Mouse (Mus musculus) neural tube, embryonic 15.5 days (tissue): ENCODE data around the gene Tgm5. TPM values are rescaled to one million over a fixed set of nuclear protein-coding genes. Genes with fewer than 3 reads are reported as not detected.
"Not testable (repeated sequence)": the region's sequence is repeated elsewhere in the genome, so short reads cannot be mapped to it uniquely, and the experiment has no call there.

Experiments used
- ATAC-seq: fragments of 200-750 bp; cut with Nextera tagmentation; 2 replicates; pipeline ENCODE4 v1.8.0; 2017; ENCODE audit warnings: mild to moderate bottlenecking, moderate TSS enrichment, moderate library complexity; ENCODE audit not compliant: low FRiP score
- H3K27ac ChIP-seq: fragments of 300-500 bp; sonication (generic); replicated peaks from 2 replicates; pipeline ENCODE4 v1.5.1; 2015; ENCODE audit warnings: mild to moderate bottlenecking, inconsistent platforms
- H3K27me3 ChIP-seq: fragments of 300-500 bp; sonication (generic); replicated peaks from 2 replicates; pipeline ENCODE4 v1.6.1; 2015; ENCODE audit warnings: inconsistent platforms
- H3K36me3 ChIP-seq: fragments of 300-500 bp; sonication (generic); 2 replicates; pipeline ENCODE4 v1.6.1; 2015; ENCODE audit warnings: inconsistent platforms
- H3K4me1 ChIP-seq: fragments of 300-500 bp; sonication (generic); 2 replicates; pipeline ENCODE4 v1.6.1; 2015; ENCODE audit warnings: inconsistent platforms
- H3K4me2 ChIP-seq: fragments of 300-500 bp; sonication (generic); 2 replicates; pipeline ENCODE4 v1.6.1; 2015; ENCODE audit warnings: inconsistent platforms, mild to moderate bottlenecking, moderate library complexity
- H3K4me3 ChIP-seq: fragments of 300-500 bp; sonication (generic); replicated peaks from 2 replicates; pipeline ENCODE4 v1.5.1; 2015; ENCODE audit warnings: mild to moderate bottlenecking, inconsistent platforms
- H3K9ac ChIP-seq: fragments of 300-500 bp; sonication (generic); replicated peaks from 2 replicates; pipeline ENCODE4 v1.6.1; 2015; ENCODE audit warnings: mild to moderate bottlenecking, inconsistent platforms
- H3K9me3 ChIP-seq: fragments of 300-500 bp; sonication (generic); replicated peaks from 2 replicates; pipeline ENCODE4 v1.6.1; 2016; ENCODE audit warnings: inconsistent platforms
- whole genome bisulfite sequencing: fragments of 180-500 bp; shearing (Covaris S2); methylation state at CpG from one replicate; pipeline ENCODE4 v1.1.7; 2015; ENCODE audit warnings: mixed read lengths; 5-methylcytosine and 5-hydroxymethylcytosine counted together
- polyA plus RNA-seq: library from polyadenylated mRNA; unstranded; fragments of >200 nt; fragmentation: Nextera tagmentation; extraction: Ambion mirVana; gene quantifications from 2 replicates; pipeline ENCODE4 v1.2.1, GENCODE M21; 2015

Tgm5 gene
- polyA plus RNA-seq, 1 experiment from 2014 or later, result 0.09 TPM

DNA sequence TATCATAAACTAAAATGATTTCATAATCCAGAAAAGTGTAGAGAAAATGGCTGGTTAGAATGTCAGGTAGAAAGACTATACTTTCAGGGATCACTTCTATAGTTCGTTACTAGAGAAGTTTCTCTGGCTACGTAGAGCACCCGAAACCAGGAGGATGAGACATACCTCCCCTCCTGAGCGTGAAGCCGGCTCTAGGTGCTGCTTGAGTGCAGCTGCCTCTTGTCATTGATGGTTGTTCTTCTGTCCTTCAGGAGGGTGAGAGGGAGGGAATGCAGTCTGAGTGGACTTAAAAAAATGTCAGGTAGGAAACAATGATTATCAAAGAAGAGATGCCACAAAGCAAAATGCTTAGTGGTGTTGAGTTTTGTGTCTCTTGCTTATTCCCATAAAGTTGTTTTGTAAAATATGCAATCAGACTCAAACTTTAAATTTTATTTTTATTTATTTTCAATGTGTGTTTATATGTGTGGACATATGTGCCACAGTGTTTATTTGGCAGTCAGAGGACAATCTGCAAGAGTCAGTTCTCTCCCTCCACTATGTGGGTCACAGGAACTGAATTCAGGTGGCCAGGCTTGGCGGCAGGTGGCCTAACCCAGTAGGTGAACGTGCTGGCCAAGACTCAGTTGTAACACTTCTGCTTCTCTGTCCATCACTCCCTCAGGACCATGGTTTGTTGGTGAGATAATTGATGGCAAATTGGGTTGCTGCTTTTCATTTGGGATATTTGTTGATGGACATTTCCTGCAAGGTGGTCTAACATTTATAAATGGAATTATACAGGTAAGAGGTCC lies 81.4 kb downstream of the Tgm5 start:
- peaks cover 10% of the 10 kb centered on the region for H3K4me1 ChIP-seq
- H3K27ac ChIP-seq, result no peak overlapping the region
- H3K9me3 ChIP-seq, result no peaks in the 10 kb centered on the region
- 87% methylated on average over 7 of the region's 7 CpGs for WGBS
- no peak overlapping the region for H3K9ac ChIP-seq
- no peak overlapping the region for H3K4me2 ChIP-seq
- no peak for ATAC-seq
- no peak overlapping the region for H3K4me3 ChIP-seq
- H3K36me3 ChIP-seq, result peaks cover 18% of the 10 kb centered on the region
- H3K27me3 ChIP-seq, result no peaks in the 10 kb centered on the region

DNA sequence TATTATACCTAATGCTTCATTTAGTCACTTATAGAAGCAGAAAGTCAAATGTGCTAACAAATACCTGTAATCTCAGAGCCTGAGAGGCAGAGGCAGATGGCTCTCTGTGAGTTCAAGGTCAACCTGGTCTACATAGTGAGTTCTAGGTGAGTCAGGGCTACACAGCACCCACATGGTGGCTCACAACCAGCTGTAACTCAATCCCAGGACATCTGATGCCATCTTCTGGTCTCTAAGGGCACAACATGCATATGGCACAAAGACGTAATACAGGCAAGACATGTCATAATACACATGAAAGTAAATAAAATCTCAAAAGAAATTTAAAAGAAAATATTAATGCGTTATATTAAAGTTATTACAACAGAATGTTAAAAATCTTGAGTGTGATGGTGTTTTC lies 82.1 kb downstream of the Tgm5 start:
- WGBS, result 78% methylated on average over 2 of the region's 2 CpGs
- no peak for ATAC-seq
- Histone ChIP-seq H3K4me3 (no peak overlapping the region), H3K9me3 (no peaks in the 10 kb centered on the region), H3K27ac (no peak overlapping the region), H3K4me2 (no peak overlapping the region), H3K36me3 (peaks cover 18% of the 10 kb centered on the region), H3K27me3 (no peaks in the 10 kb centered on the region), H3K4me1 (peaks cover 4% of the 10 kb centered on the region; the same call in 1 of the 2 replicates), H3K9ac (no peak overlapping the region)

DNA sequence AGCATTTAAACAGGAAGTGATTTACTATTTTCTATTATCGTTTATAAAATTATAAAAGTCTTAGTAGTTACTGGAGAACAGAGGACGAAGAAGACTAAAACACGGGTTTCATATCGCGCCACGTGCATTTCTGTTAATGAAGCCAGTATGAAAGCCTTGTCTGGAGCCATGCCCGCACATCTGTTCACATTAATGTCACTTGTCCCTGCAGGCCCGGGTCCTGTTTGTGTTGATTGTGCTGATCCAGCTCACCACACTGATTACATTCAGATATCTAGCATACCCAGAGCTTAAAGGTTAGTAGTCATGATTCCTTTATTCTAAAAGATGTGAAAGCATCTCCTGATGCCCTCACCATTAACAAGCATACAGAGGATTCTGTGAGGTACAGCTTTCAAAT lies 86.8 kb downstream of the Tgm5 start:
- H3K9ac ChIP-seq, result no peak overlapping the region
- H3K9me3 ChIP-seq, result no peaks in the 10 kb centered on the region
- H3K27ac ChIP-seq, result no peak overlapping the region
- peaks cover 16% of the 10 kb centered on the region for H3K36me3 ChIP-seq
- H3K4me3 ChIP-seq, result no peak overlapping the region
- no peaks in the 10 kb centered on the region for H3K27me3 ChIP-seq
- H3K4me1 ChIP-seq, result no peaks in the 10 kb centered on the region
- ATAC-seq, result no peak
- no peak overlapping the region for H3K4me2 ChIP-seq
- 89% methylated on average over 8 of the region's 8 CpGs for WGBS

DNA sequence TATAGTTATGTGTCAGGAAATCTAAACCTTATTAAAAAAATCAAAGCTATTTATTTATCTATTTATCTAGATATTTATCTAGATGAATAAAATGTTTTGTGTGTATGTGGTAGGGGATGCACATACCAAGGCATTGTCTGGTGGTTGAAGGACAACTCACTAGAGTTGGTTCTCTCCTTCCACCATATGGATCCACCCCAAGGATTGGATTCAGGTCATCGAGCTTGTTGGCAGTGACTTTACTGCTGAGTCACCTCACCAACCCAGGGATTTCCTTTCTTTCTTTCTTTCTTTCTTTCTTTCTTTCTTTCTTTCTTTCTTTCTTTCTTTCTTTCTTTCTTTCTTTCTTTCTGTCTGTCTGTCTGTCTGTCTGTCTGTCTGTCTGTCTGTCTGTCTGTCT lies 89.0 kb downstream of the Tgm5 start:
- 82% methylated on average over 1 of the region's 1 CpGs for WGBS
- not testable (repeated sequence) for H3K27me3 ChIP-seq, H3K4me2 ChIP-seq, H3K9ac ChIP-seq, ATAC-seq, H3K27ac ChIP-seq, H3K4me1 ChIP-seq, H3K9me3 ChIP-seq, H3K4me3 ChIP-seq
- peaks cover 32% of the 10 kb centered on the region for H3K36me3 ChIP-seq

Other genes with a start within 250 kb of the Tgm5 start
- 5.7 and 6.3 TPM in 2 replicates for gene Cdan1, start 235.7 kb downstream of the Tgm5 start, polyA plus RNA-seq
- 10.5 and 13.3 TPM in 2 replicates for gene Ttbk2, start 235.2 kb downstream of the Tgm5 start, polyA plus RNA-seq
- 29.7 and 33.0 TPM in 2 replicates for gene Ubr1, start 115.1 kb downstream of the Tgm5 start, polyA plus RNA-seq
- gene Tmem62, start 108.8 kb downstream of the Tgm5 start, polyA plus RNA-seq, result 15.0 and 15.1 TPM in 2 replicates
- 78.0 and 81.7 TPM in 2 replicates for gene Ccndbp1, start 77.4 kb downstream of the Tgm5 start, polyA plus RNA-seq
- 0.37 and 0.75 TPM in 2 replicates for gene Epb42, start 48.8 kb downstream of the Tgm5 start, polyA plus RNA-seq
- gene Tgm7, start 24.0 kb upstream of the Tgm5 start, polyA plus RNA-seq, result 0.13 TPM in 1 of 2 replicates, not detected in the other
- 27.1 and 27.6 TPM in 2 replicates for gene Adal, start 54.6 kb upstream of the Tgm5 start, polyA plus RNA-seq
- gene Lcmt2, start 54.8 kb upstream of the Tgm5 start, polyA plus RNA-seq, result 18.9 and 21.5 TPM in 2 replicates
- 45.2 and 47.2 TPM in 2 replicates for gene Tubgcp4, start 84.8 kb upstream of the Tgm5 start, polyA plus RNA-seq
- gene Zscan29, start 85.3 kb upstream of the Tgm5 start, polyA plus RNA-seq, result 6.0 and 6.8 TPM in 2 replicates
- 131 and 146 TPM in 2 replicates for gene Trp53bp1, start 185.6 kb upstream of the Tgm5 start, polyA plus RNA-seq
- gene Map1a, start 203.8 kb upstream of the Tgm5 start, polyA plus RNA-seq, result 32.5 and 38.6 TPM in 2 replicates